Mouse (Mus musculus) MEL (cell line): ENCODE results near the gene Frmd4a. TPM values are rescaled to one million over a fixed set of nuclear protein-coding genes. Genes with fewer than 3 reads are reported as not detected.

ENCODE experiments used
- DNase-seq: peaks from one replicate; pipeline ENCODE4 v3.0.0; 2011; ENCODE audit warnings: low read depth, low spot score
- H3K27ac ChIP-seq: 2 replicates; pipeline ENCODE4 v1.5.1; 2012; ENCODE audit warnings: low read depth, mild to moderate bottlenecking, control low read depth, low read length, moderate library complexity; ENCODE audit not compliant: control insufficient read depth
- H3K27me3 ChIP-seq, 2 experiments: fragments of 150-350 bp in 1 of 2; sonication (generic) in 1 of 2; 2 replicates each; pipeline ENCODE4 v1.6.1; 2012; ENCODE audit warnings: low read length in 2 of 2, mild to moderate bottlenecking in 2 of 2, improper control_type of control experiment in 1 of 2, moderate library complexity in 1 of 2; ENCODE audit not compliant: insufficient read depth in 2 of 2, control insufficient read depth in 1 of 2
- H3K36me3 ChIP-seq, 2 experiments: 2 replicates each; pipeline ENCODE4 v1.6.1; 2012 to 2014; ENCODE audit warnings: low read length in 2 of 2, improper control_type of control experiment in 1 of 2, inconsistent platforms in 1 of 2, mild to moderate bottlenecking in 1 of 2; ENCODE audit not compliant: insufficient read depth in 2 of 2, control insufficient read depth in 1 of 2
- H3K4me1 ChIP-seq, 2 experiments: fragments of 150-350 bp in 1 of 2; sonication (generic) in 1 of 2; 2 replicates each; pipeline ENCODE4 v1.6.1; 2012; ENCODE audit warnings: low read length in 2 of 2, improper control_type of control experiment in 1 of 2, mild to moderate bottlenecking in 1 of 2; ENCODE audit not compliant: insufficient read depth in 2 of 2, control insufficient read depth in 1 of 2
- H3K4me3 ChIP-seq, 2 experiments: fragments of 150-350 bp in 1 of 2; sonication (generic) in 1 of 2; 2 replicates each; pipeline ENCODE4 v1.5.1; 2012; ENCODE audit warnings: low read depth in 2 of 2, low read length in 2 of 2, mild to moderate bottlenecking in 2 of 2, moderate library complexity in 2 of 2, control low read depth in 1 of 2, improper control_type of control experiment in 1 of 2; ENCODE audit not compliant: control insufficient read depth in 1 of 2, insufficient read depth in 1 of 2
- H3K79me2 ChIP-seq: 2 replicates; pipeline ENCODE4 v1.6.1; 2012; ENCODE audit warnings: mild to moderate bottlenecking, low read length, moderate library complexity; ENCODE audit not compliant: control insufficient read depth, poor library complexity, insufficient read depth
- H3K9ac ChIP-seq: 2 replicates; pipeline ENCODE4 v1.6.1; 2012; ENCODE audit warnings: low read depth, mild to moderate bottlenecking, control low read depth, low read length, moderate library complexity; ENCODE audit not compliant: control insufficient read depth, poor library complexity, severe bottlenecking
- H3K9me3 ChIP-seq: fragments of 150-350 bp; sonication (generic); replicated peaks from 2 replicates; pipeline ENCODE4 v1.6.1; 2012; ENCODE audit warnings: mild to moderate bottlenecking, low read length, improper control_type of control experiment, moderate library complexity; ENCODE audit not compliant: insufficient read depth
- BHLHE40 ChIP-seq: IDR thresholded peaks from 2 replicates; pipeline ENCODE4 v1.6.1; 2012; ENCODE audit warnings: low read depth, mild to moderate bottlenecking, inconsistent platforms, low read length, improper control_type of control experiment, borderline replicate concordance
- CHD1 ChIP-seq: IDR thresholded peaks from 2 replicates; pipeline ENCODE4 v1.6.1; 2012; ENCODE audit warnings: low read depth, mild to moderate bottlenecking, inconsistent platforms, low read length, improper control_type of control experiment
- CHD2 ChIP-seq: IDR thresholded peaks from 2 replicates; pipeline ENCODE4 v1.6.1; 2011; ENCODE audit warnings: low read length, improper control_type of control experiment
- E2F4 ChIP-seq: IDR thresholded peaks from 2 replicates; pipeline ENCODE4 v1.6.1; 2011; ENCODE audit warnings: low read depth, low read length, improper control_type of control experiment, borderline replicate concordance
- ELF1 ChIP-seq: IDR thresholded peaks from 2 replicates; pipeline ENCODE4 v1.6.1; 2014; ENCODE audit warnings: low read depth, mild to moderate bottlenecking, inconsistent platforms, low read length, improper control_type of control experiment, moderate library complexity
- GABPA ChIP-seq: IDR thresholded peaks from 2 replicates; pipeline ENCODE4 v1.6.1; 2012; ENCODE audit warnings: low read depth, mild to moderate bottlenecking, inconsistent platforms, low read length, improper control_type of control experiment, moderate library complexity
- GATA1 ChIP-seq: IDR thresholded peaks from 2 replicates; pipeline ENCODE4 v1.6.1; 2011; ENCODE audit warnings: low read depth, low read length, improper control_type of control experiment
- HCFC1 ChIP-seq: IDR thresholded peaks from 2 replicates; pipeline ENCODE4 v1.6.1; 2012; ENCODE audit warnings: low read depth, mild to moderate bottlenecking, inconsistent platforms, low read length, improper control_type of control experiment, moderate library complexity
- JUND ChIP-seq: IDR thresholded peaks from 2 replicates; pipeline ENCODE4 v1.6.1; 2011; ENCODE audit warnings: low read depth, mild to moderate bottlenecking, improper control_type of control experiment, low read length
- KAT2A ChIP-seq: conservative IDR thresholded peaks from 2 replicates; pipeline ENCODE4 v1.6.1; 2012; ENCODE audit warnings: low read depth, low read length, improper control_type of control experiment, inconsistent platforms
- MAFK ChIP-seq: IDR thresholded peaks from 2 replicates; pipeline ENCODE4 v1.6.1; 2011; ENCODE audit warnings: low read depth, mild to moderate bottlenecking, low read length, improper control_type of control experiment, borderline replicate concordance
- MAX ChIP-seq: IDR thresholded peaks from 2 replicates; pipeline ENCODE4 v1.6.1; 2011; ENCODE audit warnings: low read length, improper control_type of control experiment
- MAZ ChIP-seq: IDR thresholded peaks from 2 replicates; pipeline ENCODE4 v1.6.1; 2012; ENCODE audit warnings: low read depth, mild to moderate bottlenecking, inconsistent platforms, low read length, improper control_type of control experiment
- MEF2A ChIP-seq: IDR thresholded peaks from 2 replicates; pipeline ENCODE4 v1.6.1; 2014; ENCODE audit warnings: low read depth, mild to moderate bottlenecking, inconsistent platforms, low read length, improper control_type of control experiment; ENCODE audit not compliant: poor library complexity, insufficient replicate concordance, severe bottlenecking; ENCODE audit errors: extremely low read depth
- MYB ChIP-seq: IDR thresholded peaks from 2 replicates; pipeline ENCODE4 v1.6.1; 2011; ENCODE audit warnings: mild to moderate bottlenecking, low read depth, low read length, improper control_type of control experiment
- MYC ChIP-seq: IDR thresholded peaks from 2 replicates; pipeline ENCODE4 v1.6.1; 2011; ENCODE audit warnings: low read depth, mild to moderate bottlenecking, low read length, improper control_type of control experiment, moderate library complexity
- NELFE ChIP-seq: IDR thresholded peaks from 2 replicates; pipeline ENCODE4 v1.6.1; 2011; ENCODE audit warnings: low read depth, low read length, improper control_type of control experiment
- POLR2AphosphoS2 ChIP-seq: IDR thresholded peaks from 2 replicates; pipeline ENCODE4 v1.6.1; 2011; ENCODE audit warnings: low read length, improper control_type of control experiment
- SIN3A ChIP-seq: IDR thresholded peaks from 2 replicates; pipeline ENCODE4 v1.6.1; 2012; ENCODE audit warnings: low read length, improper control_type of control experiment, inconsistent platforms
- SMC3 ChIP-seq: IDR thresholded peaks from 2 replicates; pipeline ENCODE4 v1.6.1; 2011; ENCODE audit warnings: low read depth, low read length, improper control_type of control experiment
- TCF12 ChIP-seq: IDR thresholded peaks from 2 replicates; pipeline ENCODE4 v1.6.1; 2014; ENCODE audit warnings: low read depth, mild to moderate bottlenecking, inconsistent platforms, low read length, improper control_type of control experiment, moderate library complexity
- UBTF ChIP-seq: IDR thresholded peaks from 2 replicates; pipeline ENCODE4 v1.6.1; 2012; ENCODE audit warnings: low read depth, mild to moderate bottlenecking, inconsistent platforms, low read length, improper control_type of control experiment, moderate library complexity, borderline replicate concordance; ENCODE audit not compliant: insufficient read depth
- USF1 ChIP-seq: IDR thresholded peaks from 2 replicates; pipeline ENCODE4 v1.6.1; 2014; ENCODE audit warnings: low read depth, mild to moderate bottlenecking, inconsistent platforms, low read length, improper control_type of control experiment, moderate library complexity
- USF2 ChIP-seq, 2 experiments: IDR thresholded peaks; 2 replicates each; pipeline ENCODE4 v1.6.1; 2011 to 2012; ENCODE audit warnings: improper control_type of control experiment in 2 of 2, low read length in 2 of 2, borderline replicate concordance in 1 of 2, inconsistent platforms in 1 of 2, low read depth in 1 of 2, mild to moderate bottlenecking in 1 of 2; ENCODE audit not compliant: insufficient read depth in 1 of 2
- polyA plus RNA-seq, 2 experiments: library from polyadenylated mRNA; stranded (reverse) in 1 of 2; unstranded in 1 of 2; fragments of >175 nt in 1 of 2; fragments of >200 nt in 1 of 2; gene quantifications; 2 replicates each; pipeline versions ENCODE4 v1.2.1 to v1.2.4; 2012; ENCODE audit warnings: low replicate concordance in 2 of 2, low read depth in 1 of 2; ENCODE audit not compliant: insufficient read length in 2 of 2, insufficient read depth in 1 of 2, missing spikeins in 1 of 2
- total RNA-seq: library from RNA; depleted of rRNA; stranded (reverse); fragments of 300-350 nt; gene quantifications from 2 replicates; pipeline ENCODE4 v1.2.3, GENCODE M21; 2012

Frmd4a gene
- total and polyA plus RNA-seq, 3 experiments: 6.4 to 14.4 TPM; not detected in 1

DNA sequence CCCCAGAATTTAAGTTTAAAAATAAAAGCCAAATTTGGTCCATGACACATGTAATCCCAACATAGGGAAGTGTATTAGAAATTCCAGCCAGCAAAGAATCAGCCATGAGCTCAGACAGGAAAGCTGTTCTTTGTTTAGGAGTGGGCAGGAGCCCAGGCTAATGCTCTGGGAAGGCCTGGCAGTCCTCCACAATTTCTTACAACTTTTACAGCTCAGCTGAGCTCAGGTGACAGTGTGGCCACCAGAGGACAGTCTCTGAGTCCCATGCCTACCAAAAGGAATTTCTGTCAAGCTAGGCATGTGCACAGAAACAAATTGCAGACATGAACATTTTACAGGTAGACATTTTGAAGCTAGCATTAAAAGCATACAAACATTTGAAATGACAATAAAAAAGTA, 457.0 kb downstream of the Frmd4a start:
- Histone ChIP-seq H3K9me3 (no peaks in the 10 kb centered on the region), H3K36me3 (peaks cover 0 to 2% of the 10 kb centered on the region in 2 experiments; a peak in 1 of 4 replicates), H3K9ac (no peak overlapping the region), H3K4me3 (no peak overlapping the region), H3K4me1 (peaks cover 0 to 3% of the 10 kb centered on the region in 2 experiments; a peak in 1 of 4 replicates), H3K27me3 (no peaks in the 10 kb centered on the region; a peak in 1 of 4 replicates), H3K27ac (no peak overlapping the region), H3K79me2 (no peaks in the 10 kb centered on the region)
- TF ChIP-seq JUND (no peak), E2F4 (no peak), NELFE (no peak), USF2 (IDR thresholded peaks at IDR 0.05; ENCODE audit: borderline replicate concordance in 1 of 2, insufficient read depth in 1 of 2, low read depth in 1 of 2, low read length in 2 of 2) (no peak), GATA1 (no peak), USF1 (no peak), ELF1 (no peak), SIN3A (no peak), MYB (no peak), GABPA (no peak), CHD1 (no peak), KAT2A (no peak), CHD2 (no peak), MAX (no peak), MAZ (no peak)
- DNase-seq: no peak

DNA sequence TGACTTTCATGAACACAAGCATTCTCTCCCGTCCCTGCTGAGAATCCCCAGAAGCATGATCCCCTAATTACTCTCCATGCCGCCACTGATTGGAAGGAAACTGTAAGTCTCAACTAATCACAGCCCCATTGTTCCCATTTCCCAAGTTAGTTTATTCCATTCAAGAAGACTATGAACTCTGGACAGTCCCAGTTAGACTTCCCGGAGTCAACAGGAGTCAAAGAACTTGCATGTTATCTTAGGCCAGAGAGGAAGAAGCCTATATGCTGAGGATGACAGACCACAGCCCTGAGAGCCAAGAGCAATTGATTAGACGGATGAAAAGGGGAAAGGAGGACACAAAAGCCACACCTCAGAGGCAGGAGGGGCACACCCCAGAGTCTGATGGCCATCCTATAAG, 458.5 kb downstream of the Frmd4a start:
- H3K36me3 ChIP-seq: peaks cover 0 to 2% of the 10 kb centered on the region in 2 experiments; a peak in 1 of 4 replicates
- TF ChIP-seq BHLHE40 (no peak), MYB (no peak), NELFE (no peak), SIN3A (no peak), USF2 (IDR thresholded peaks at IDR 0.05; ENCODE audit: borderline replicate concordance in 1 of 2, insufficient read depth in 1 of 2, low read depth in 1 of 2, low read length in 2 of 2) (no peak), MEF2A (no peak), MAFK (no peak), MYC (no peak), SMC3 (no peak), UBTF (no peak), HCFC1 (no peak), TCF12 (no peak), POLR2AphosphoS2 (no peak), ELF1 (no peak), MAZ (no peak)

More for the DNA sequence above, 458.5 kb downstream of the Frmd4a start:
- Histone ChIP-seq H3K27me3 (no peaks in the 10 kb centered on the region; a peak in 1 of 4 replicates), H3K79me2 (no peaks in the 10 kb centered on the region), H3K4me1 (peaks cover 0 to 3% of the 10 kb centered on the region in 2 experiments; a peak in 1 of 4 replicates), H3K27ac (no peak overlapping the region), H3K9ac (no peak overlapping the region), H3K9me3 (no peaks in the 10 kb centered on the region), H3K4me3 (no peak overlapping the region)
- DNase-seq: no peak
